Mouse (Mus musculus): ENCODE measurements at regions not wholly inside any gene's neighbourhood (a gene's known extent, or its start where the extent isn't known, plus 50 kb on each side); places are given as distances from the start of the nearest gene placed in this dataset.

DNA sequence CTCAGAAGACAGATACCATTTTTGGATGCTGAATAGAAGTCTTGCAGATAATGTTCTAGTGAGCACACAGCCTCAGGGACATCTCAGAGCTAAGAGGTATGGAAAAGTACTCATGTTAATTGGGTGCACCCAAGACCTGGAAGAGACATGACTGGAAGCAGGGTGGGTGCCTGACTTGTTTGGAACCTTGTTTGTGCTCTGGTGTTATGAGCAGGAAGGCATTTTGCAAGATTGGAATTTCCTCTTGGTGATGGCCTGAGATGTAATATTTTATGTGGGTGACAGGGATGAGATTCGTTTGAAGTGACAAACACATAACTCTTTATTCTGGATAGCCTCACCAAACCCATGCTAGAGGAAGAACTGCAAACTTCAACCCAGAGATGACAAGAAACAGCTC lies 53.7 kb upstream of the Fam49a start:
- TF ChIP-seq CTCF (IDR thresholded peaks at IDR 0.05; ENCODE audit: low read depth) (no peak), EP300 (IDR thresholded peaks at IDR 0.05; ENCODE audit: low read depth) (no peak)
